Mouse (Mus musculus): Measurements from ENCODE around the gene Lin37.

DNA sequence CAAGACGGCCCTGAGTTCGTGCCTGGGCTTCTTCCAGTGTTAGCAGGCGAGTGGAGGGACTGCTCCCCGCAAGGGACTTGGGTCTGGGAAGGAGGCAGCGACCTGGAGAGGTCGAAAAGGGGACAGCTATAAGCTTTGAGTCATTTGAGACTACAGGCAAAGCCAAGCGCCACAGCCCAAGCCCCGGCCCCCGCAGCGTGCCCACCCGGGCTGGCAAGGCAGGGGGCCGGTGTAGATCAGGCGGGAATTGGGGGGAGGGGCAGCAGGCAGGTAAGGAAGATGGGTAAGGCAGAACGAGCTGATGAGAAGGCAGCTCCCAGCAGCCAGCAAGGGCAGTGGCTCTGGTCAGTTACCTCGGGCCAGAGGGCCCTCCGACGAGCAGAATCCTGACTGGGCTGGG is 33.2 kb downstream of the Lin37 start:
- no peak for TF ChIP-seq CTCF (conservative IDR thresholded peaks at IDR 0.05 in 1 of 2, IDR thresholded peaks at IDR 0.05 in 1 of 2; ENCODE audit: low read depth in 2 of 2, low read length in 2 of 2)
- TF ChIP-seq KAT2A (IDR thresholded peaks at IDR 0.05; ENCODE audit: insufficient replicate concordance, low read length): no peak
- no peak for TF ChIP-seq SMC3 (IDR thresholded peaks at IDR 0.05; ENCODE audit: low read depth, low read length)
- TF ChIP-seq ZKSCAN1 (IDR thresholded peaks at IDR 0.05; ENCODE audit: borderline replicate concordance, low read depth, low read length): no peak
- TF ChIP-seq TCF12 (IDR thresholded peaks at IDR 0.05; ENCODE audit: low read depth, low read length): no peak
- TF ChIP-seq POLR2AphosphoS2 (IDR thresholded peaks at IDR 0.05; ENCODE audit: low read depth, low read length): no peak

Measured in CH12.LX (cell line).